In the genomic region with DNA sequence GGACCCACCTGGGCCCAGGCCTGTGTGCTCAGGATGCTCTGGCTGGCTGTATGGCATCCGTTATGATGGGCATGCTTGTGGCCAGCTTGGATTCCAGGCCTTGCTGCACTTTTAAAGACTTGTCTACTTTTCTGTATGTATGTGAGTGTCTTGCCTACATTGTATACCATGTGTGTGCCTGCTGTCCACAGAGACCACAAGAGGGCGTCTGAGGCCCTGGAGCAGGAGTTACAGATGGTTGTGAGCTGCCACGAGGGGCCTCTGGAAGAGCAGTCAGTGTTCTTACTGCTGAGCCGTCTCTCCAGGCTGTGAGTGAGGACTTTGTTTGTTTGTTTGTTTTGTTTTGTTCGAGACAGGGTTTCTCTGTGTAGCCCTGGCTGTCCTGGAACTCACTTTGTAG, we compare ENCODE assay signal across 12 mouse cellular contexts.
A peak's percentile ranks its signal among the peaks of the same experiment; 100 is the strongest.
DNase-seq lines count a peak whose midpoint lies in the region; ATAC-seq and TF ChIP-seq lines count a peak whose summit lies in the region.
"Had no signal": no experiment of that assay in that cellular context is flagged by ENCODE, and none has a peak within 500 bp of the region (broad histone marks: within the 10 kb centered on the region; RNA-seq: fewer than 3 reads in every experiment).

No protein-coding gene starts in this region.

- no peaks in the 10 kb centered on the region for H3K4me1 ChIP-seq in forebrain, postnatal 0 days (ENCODE audit: insufficient read depth)
- no peaks in the 10 kb centered on the region for H3K4me1 ChIP-seq in forebrain, embryonic 16.5 days (replicated peaks; ENCODE audit: control insufficient read depth, insufficient read depth, low read length)
- no peaks in the 10 kb centered on the region for H3K4me1 ChIP-seq in lung, postnatal 0 days (ENCODE audit: insufficient read depth, low read depth, low read length)
- no peaks in the 10 kb centered on the region for H3K4me1 ChIP-seq in lung, adult 2 months (ENCODE audit: control insufficient read depth, insufficient read depth, low read length)
- peaks cover 6% of the 10 kb centered on the region for H3K4me1 ChIP-seq in bone marrow, adult 2 months (ENCODE audit: control insufficient read depth, insufficient read depth, low read length)

- H3K4me2 ChIP-seq in forebrain, postnatal 0 days (ENCODE audit: low read depth), result no peak overlapping the region
- no peak overlapping the region for H3K4me2 ChIP-seq in forebrain, embryonic 16.5 days (ENCODE audit: low read length)
- H3K4me2 ChIP-seq in lung, postnatal 0 days (replicated peaks; ENCODE audit: low read depth, low read length), result no peak overlapping the region
- H3K4me2 ChIP-seq: kidney, embryonic 15.5 days; limb, embryonic 15.5 days had no signal

- DNase-seq in forebrain, postnatal 0 days, result no peak
- no peak for DNase-seq in lung, postnatal 0 days (ENCODE audit: low spot score)
- no peak for DNase-seq in lung, adult 2 months
- peak; percentile 64 for DNase-seq in thymus, postnatal 4 days
- no peak for DNase-seq in urinary bladder, postnatal 4 days (ENCODE audit: low spot score in 2 of 2)
- DNase-seq in left cerebral cortex, postnatal 14 days (ENCODE audit: low spot score in 2 of 2), result no peak

- H3K4me3 ChIP-seq in forebrain, postnatal 0 days (ENCODE audit: low read depth, low read length), result no peak overlapping the region
- H3K4me3 ChIP-seq in forebrain, embryonic 16.5 days (replicated peaks; ENCODE audit: low read length), result no peak overlapping the region
- H3K4me3 ChIP-seq in lung, postnatal 0 days (ENCODE audit: low read depth, low read length), result no peak overlapping the region
- H3K4me3 ChIP-seq in lung, adult 2 months (replicated peaks; ENCODE audit: extremely low read depth, low read depth, low read length), result no peak overlapping the region
- H3K4me3 ChIP-seq in bone marrow, adult 2 months (replicated peaks; ENCODE audit: control insufficient read depth, low read depth, low read length), result no peak overlapping the region
- H3K4me3 ChIP-seq: heart, embryonic 10.5 days; hindbrain, embryonic 10.5 days; kidney, embryonic 15.5 days; limb, embryonic 15.5 days had no signal

- H3K27ac ChIP-seq in forebrain, postnatal 0 days (ENCODE audit: low read depth, low read length), result no peak overlapping the region
- H3K27ac ChIP-seq in forebrain, embryonic 16.5 days (ENCODE audit: low read length), result no peak overlapping the region
- H3K27ac ChIP-seq in lung, postnatal 0 days (ENCODE audit: low read length), result no peak overlapping the region
- H3K27ac ChIP-seq in bone marrow, adult 2 months (ENCODE audit: control insufficient read depth, insufficient read depth, low read depth, low read length, poor library complexity), result no peak overlapping the region
- H3K27ac ChIP-seq: heart, embryonic 10.5 days; hindbrain, embryonic 10.5 days; kidney, embryonic 15.5 days had no signal

- intact Hi-C loops in left cerebral cortex, postnatal 14 days (cut with DNase I), result loop anchor here (2.0 kb wide), 2 partner anchors 411 to 481 kb away; a partner anchor contains a TSS

- H3K9ac ChIP-seq in forebrain, postnatal 0 days, result no peak overlapping the region
- no peak overlapping the region for H3K9ac ChIP-seq in forebrain, embryonic 16.5 days (replicated peaks; ENCODE audit: low read depth, low read length)
- H3K9ac ChIP-seq in lung, postnatal 0 days (replicated peaks; ENCODE audit: low read depth), result no peak overlapping the region
- H3K9ac ChIP-seq: kidney, embryonic 15.5 days; limb, embryonic 15.5 days had no signal

- no peak for TF ChIP-seq POLR2A in lung, adult 2 months (IDR thresholded peaks at IDR 0.05; ENCODE audit: borderline replicate concordance, extremely low read depth, low read depth, low read length)
- TF ChIP-seq POLR2A in bone marrow, adult 2 months (IDR thresholded peaks at IDR 0.05; ENCODE audit: borderline replicate concordance, control insufficient read depth, low read depth, low read length), result no peak

- TF ChIP-seq CTCF in forebrain, postnatal 0 days (IDR thresholded peaks at IDR 0.05; ENCODE audit: low read depth), result peak; percentile 46
- TF ChIP-seq CTCF in lung, postnatal 0 days (IDR thresholded peaks at IDR 0.05), result peak; percentile 34
- no peak for TF ChIP-seq CTCF in lung, adult 2 months (IDR thresholded peaks at IDR 0.05; ENCODE audit: insufficient read depth, low read length)
- TF ChIP-seq CTCF in bone marrow, adult 2 months (IDR thresholded peaks at IDR 0.05; ENCODE audit: control insufficient read depth, insufficient read depth, low read length), result peak; percentile 46; the same call in 1 of the 2 replicates

- 0 out of 2 replicates have a peak, but pooled peaks cover 10% of the 10 kb centered on the region for H3K36me3 ChIP-seq in forebrain, postnatal 0 days (ENCODE audit: insufficient read depth)
- no peaks in the 10 kb centered on the region for H3K36me3 ChIP-seq in forebrain, embryonic 16.5 days (ENCODE audit: control insufficient read depth, insufficient read depth)
- no peaks in the 10 kb centered on the region for H3K36me3 ChIP-seq in lung, postnatal 0 days (ENCODE audit: insufficient read depth, low read length)
- H3K36me3 ChIP-seq: kidney, embryonic 15.5 days had no signal

- TF ChIP-seq EP300 in lung, postnatal 0 days (IDR thresholded peaks at IDR 0.05), result no peak

- 80% methylated on average over 5 of the region's 5 CpGs for WGBS in forebrain, postnatal 0 days
- WGBS in forebrain, embryonic 16.5 days, result 76% methylated on average over 5 of the region's 5 CpGs
- WGBS in lung, postnatal 0 days, result 70% methylated on average over 5 of the region's 5 CpGs
- WGBS in lung, adult 2 months, result 70% methylated on average over 5 of the region's 5 CpGs
- 77% methylated on average over 5 of the region's 5 CpGs for WGBS in bone marrow, adult 2 months

- ATAC-seq in forebrain, postnatal 0 days, result no peak
- no peak for ATAC-seq in forebrain, embryonic 16.5 days
- no peak for ATAC-seq in lung, postnatal 0 days

- no peaks in the 10 kb centered on the region for H3K9me3 ChIP-seq in forebrain, postnatal 0 days (ENCODE audit: low read length)
- no peaks in the 10 kb centered on the region for H3K9me3 ChIP-seq in forebrain, embryonic 16.5 days (ENCODE audit: control insufficient read depth, low read length)
- H3K9me3 ChIP-seq in lung, postnatal 0 days (ENCODE audit: low read length), result no peaks in the 10 kb centered on the region
- H3K9me3 ChIP-seq: heart, embryonic 10.5 days; hindbrain, embryonic 10.5 days; kidney, embryonic 15.5 days; limb, embryonic 15.5 days had no signal

- H3K27me3 ChIP-seq in forebrain, postnatal 0 days (ENCODE audit: insufficient read depth, low read length), result no peaks in the 10 kb centered on the region; the same call in 1 of the 2 replicates
- H3K27me3 ChIP-seq in forebrain, embryonic 16.5 days (replicated peaks; ENCODE audit: control insufficient read depth, insufficient read depth, low read length), result no peaks in the 10 kb centered on the region
- no peaks in the 10 kb centered on the region for H3K27me3 ChIP-seq in lung, postnatal 0 days (replicated peaks; ENCODE audit: insufficient read depth, low read length)
- H3K27me3 ChIP-seq: kidney, embryonic 15.5 days; limb, embryonic 15.5 days had no signal
